Comparison of ENCODE assay signal across 7 mouse cellular contexts in the genomic region with DNA sequence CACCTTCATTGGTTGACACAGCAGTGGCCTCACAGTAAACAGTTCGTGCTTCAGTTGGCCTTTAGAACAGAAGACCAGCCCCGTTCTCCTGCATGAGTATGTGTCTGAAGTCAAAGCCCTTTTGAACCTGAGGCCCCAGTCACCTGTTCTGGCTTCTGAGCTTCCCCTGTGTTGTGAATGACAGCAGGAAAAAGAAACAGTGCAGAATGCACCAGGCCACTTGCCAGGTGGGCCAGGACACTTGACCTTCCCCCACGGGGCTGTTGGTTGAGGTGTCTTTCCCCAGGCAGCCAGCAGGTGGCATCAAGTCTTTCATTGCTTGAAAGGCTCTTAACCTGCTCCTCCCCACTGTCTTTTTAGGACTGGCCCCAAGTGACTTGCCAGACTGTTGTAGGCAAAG.
A peak's percentile ranks its signal among the peaks of the same experiment; 100 is the strongest.
DNase-seq lines count a peak whose midpoint lies in the region; ATAC-seq and TF ChIP-seq lines count a peak whose summit lies in the region.

No protein-coding gene starts in this region.

- H3K27me3 ChIP-seq in midbrain, embryonic 14.5 days (ENCODE audit: control insufficient read depth, insufficient read depth, low read length), result no peaks in the 10 kb centered on the region
- no peaks in the 10 kb centered on the region for H3K27me3 ChIP-seq in midbrain, embryonic 11.5 days (ENCODE audit: control insufficient read depth, insufficient read depth, low read length)
- no peaks in the 10 kb centered on the region for H3K27me3 ChIP-seq in heart, postnatal 0 days (ENCODE audit: control insufficient read depth, insufficient read depth, low read length)
- H3K27me3 ChIP-seq in splenic B cell, adult 2 months (ENCODE audit: control insufficient read depth, insufficient read depth, low read length, poor library complexity, severe bottlenecking), result no peaks in the 10 kb centered on the region

- peak; percentile 79 for TF ChIP-seq CTCF in heart, postnatal 0 days (IDR thresholded peaks at IDR 0.05; ENCODE audit: low read depth)
- peak; percentile 83 for TF ChIP-seq CTCF in lung, adult 2 months (IDR thresholded peaks at IDR 0.05; ENCODE audit: insufficient read depth, low read length)

- DNase-seq in midbrain, embryonic 14.5 days, result peak; percentile 66
- no peak for DNase-seq in midbrain, embryonic 11.5 days (ENCODE audit: low spot score, missing footprints)
- peak; percentile 71 for DNase-seq in R1 (ENCODE audit: low read depth, low spot score)
- DNase-seq in cerebellum, postnatal 10 days, result peak; percentile 80 to 83
- DNase-seq in heart, postnatal 0 days (ENCODE audit: low spot score), result peak; percentile 69
- peak; percentile 63 for DNase-seq in lung, adult 2 months
- DNase-seq in splenic B cell, adult 2 months (ENCODE audit: low read depth, low spot score), result peak; percentile 65

- no peaks in the 10 kb centered on the region for H3K36me3 ChIP-seq in midbrain, embryonic 14.5 days (ENCODE audit: control insufficient read depth, insufficient read depth, low read length)
- H3K36me3 ChIP-seq in midbrain, embryonic 11.5 days (ENCODE audit: control insufficient read depth, insufficient read depth, low read length), result no peaks in the 10 kb centered on the region
- 0 out of 2 replicates have a peak, but pooled peaks cover 5% of the 10 kb centered on the region for H3K36me3 ChIP-seq in heart, postnatal 0 days (replicated peaks; ENCODE audit: control insufficient read depth, insufficient read depth, low read length)
- no peaks in the 10 kb centered on the region for H3K36me3 ChIP-seq in splenic B cell, adult 2 months (ENCODE audit: control insufficient read depth, insufficient read depth, low read length, poor library complexity, severe bottlenecking)

- H3K9ac ChIP-seq in midbrain, embryonic 14.5 days (replicated peaks; ENCODE audit: low read length), result no peak overlapping the region
- no peak overlapping the region for H3K9ac ChIP-seq in midbrain, embryonic 11.5 days (ENCODE audit: low read length)
- no peak overlapping the region for H3K9ac ChIP-seq in heart, postnatal 0 days (replicated peaks; ENCODE audit: low read depth, low read length)

- 64% methylated on average over 3 of the region's 3 CpGs for WGBS in midbrain, embryonic 14.5 days
- 58% methylated on average over 3 of the region's 3 CpGs for WGBS in midbrain, embryonic 11.5 days
- 42% methylated on average over 3 of the region's 3 CpGs for WGBS in heart, postnatal 0 days
- 47% methylated on average over 3 of the region's 3 CpGs for WGBS in lung, adult 2 months

- no peak overlapping the region for H3K4me2 ChIP-seq in midbrain, embryonic 14.5 days (ENCODE audit: low read length)
- no peak overlapping the region for H3K4me2 ChIP-seq in midbrain, embryonic 11.5 days
- H3K4me2 ChIP-seq in heart, postnatal 0 days (ENCODE audit: low read depth, low read length), result no peak overlapping the region

- TF ChIP-seq POLR2A in lung, adult 2 months (IDR thresholded peaks at IDR 0.05; ENCODE audit: borderline replicate concordance, extremely low read depth, low read depth, low read length), result no peak

- no peak overlapping the region for H3K4me3 ChIP-seq in midbrain, embryonic 14.5 days (replicated peaks; ENCODE audit: low read depth, low read length)
- H3K4me3 ChIP-seq in midbrain, embryonic 11.5 days (ENCODE audit: low read depth, low read length), result no peak overlapping the region
- H3K4me3 ChIP-seq in heart, postnatal 0 days (ENCODE audit: low read depth, low read length), result no peak overlapping the region
- H3K4me3 ChIP-seq in lung, adult 2 months (replicated peaks; ENCODE audit: extremely low read depth, low read depth, low read length), result no peak overlapping the region

- no peak overlapping the region for H3K27ac ChIP-seq in midbrain, embryonic 14.5 days (replicated peaks; ENCODE audit: low read depth, low read length)
- no peak overlapping the region for H3K27ac ChIP-seq in midbrain, embryonic 11.5 days (ENCODE audit: low read depth, low read length)
- no peak overlapping the region for H3K27ac ChIP-seq in heart, postnatal 0 days (ENCODE audit: low read depth)

- TF ChIP-seq EP300 in heart, postnatal 0 days (IDR thresholded peaks at IDR 0.05; ENCODE audit: low read depth), result no peak

- no peak for ATAC-seq in midbrain, embryonic 14.5 days (ENCODE audit: low FRiP score, low TSS enrichment)
- no peak for ATAC-seq in midbrain, embryonic 11.5 days (ENCODE audit: low FRiP score)
- ATAC-seq in heart, postnatal 0 days (ENCODE audit: insufficient read depth, low read depth), result peak; percentile 51; the same call in 1 of the 2 replicates

- no peaks in the 10 kb centered on the region for H3K9me3 ChIP-seq in midbrain, embryonic 14.5 days (ENCODE audit: control insufficient read depth, low read length)
- no peaks in the 10 kb centered on the region for H3K9me3 ChIP-seq in midbrain, embryonic 11.5 days (ENCODE audit: control insufficient read depth, low read length)
- no peaks in the 10 kb centered on the region for H3K9me3 ChIP-seq in heart, postnatal 0 days (replicated peaks; ENCODE audit: control insufficient read depth, low read length)

- no peaks in the 10 kb centered on the region for H3K4me1 ChIP-seq in midbrain, embryonic 14.5 days (ENCODE audit: control insufficient read depth, insufficient read depth, low read length)
- no peaks in the 10 kb centered on the region for H3K4me1 ChIP-seq in midbrain, embryonic 11.5 days (ENCODE audit: control insufficient read depth, insufficient read depth, low read length)
- no peaks in the 10 kb centered on the region; the same call in 1 of the 2 replicates for H3K4me1 ChIP-seq in heart, postnatal 0 days (ENCODE audit: control insufficient read depth, insufficient read depth)
- H3K4me1 ChIP-seq in lung, adult 2 months (ENCODE audit: control insufficient read depth, insufficient read depth, low read length), result no peaks in the 10 kb centered on the region; the same call in 1 of the 2 replicates
